Mouse (Mus musculus): ENCODE measurements around the gene Intu.

Gene Intu

GRCm38 (mm10) chr3:40527976-40528950 is 2.8 kb upstream of the Intu start:
- DNase-seq, result no peak

- no peak for DNase-seq
Measured at GRCm38 (mm10) chr3:40528958-40529357, 2.1 kb upstream of the Intu start.

- DNase-seq, result no peak
Measured at GRCm38 (mm10) chr3:40530845-40531244, 241 bp upstream of the Intu start.

GRCm38 (mm10) chr3:40532256-40532655 is 1.2 kb downstream of the Intu start:
- no peak for DNase-seq

GRCm38 (mm10) chr3:40534141-40534540 is 3.1 kb downstream of the Intu start:
- no peak for DNase-seq

- DNase-seq, result peak; percentile 91
Measured at GRCm38 (mm10) chr3:40540567-40541554, 9.8 kb downstream of the Intu start.

- no peak for DNase-seq
Measured at GRCm38 (mm10) chr3:40546621-40547020, 15.5 kb downstream of the Intu start.

GRCm38 (mm10) chr3:40652941-40653352 is 121.9 kb downstream of the Intu start:
- DNase-seq, result no peak

GRCm38 (mm10) chr3:40653582-40653981 is 122.5 kb downstream of the Intu start:
- no peak for DNase-seq

- peak; percentile 16 for DNase-seq
Measured at GRCm38 (mm10) chr3:40654028-40654427, 122.9 kb downstream of the Intu start.

- no peak for DNase-seq
Measured at GRCm38 (mm10) chr3:40655571-40655970, 124.5 kb downstream of the Intu start.

- no peak for DNase-seq
Measured at GRCm38 (mm10) chr3:40656339-40656738, 125.3 kb downstream of the Intu start.

- DNase-seq, result no peak
Measured at GRCm38 (mm10) chr3:40660231-40660630, 129.1 kb downstream of the Intu start.

- no peak for DNase-seq
Measured at GRCm38 (mm10) chr3:40666109-40666508, 135.0 kb downstream of the Intu start.

GRCm38 (mm10) chr3:40666861-40667719 is 136.0 kb downstream of the Intu start:
- DNase-seq, result no peak

- no peak for DNase-seq
Measured at GRCm38 (mm10) chr3:40668889-40669288, 137.8 kb downstream of the Intu start.

- DNase-seq, result no peak
Measured at GRCm38 (mm10) chr3:40669395-40669794, 138.3 kb downstream of the Intu start.

GRCm38 (mm10) chr3:40673515-40673914 is 142.4 kb downstream of the Intu start:
- no peak for DNase-seq

- no peak for DNase-seq
Measured at GRCm38 (mm10) chr3:40674873-40675405, 143.9 kb downstream of the Intu start.

GRCm38 (mm10) chr3:40678856-40679255 is 147.8 kb downstream of the Intu start:
- no peak for DNase-seq

GRCm38 (mm10) chr3:40682404-40682803 is 151.3 kb downstream of the Intu start:
- no peak for DNase-seq

GRCm38 (mm10) chr3:40683171-40683570 is 152.1 kb downstream of the Intu start:
- DNase-seq, result no peak

Data from right cerebral cortex, postnatal 4 days (tissue).